Mouse (Mus musculus): Measurements from ENCODE around the gene Svs6. TPM values are rescaled to one million over a fixed set of nuclear protein-coding genes. Genes with fewer than 3 reads are reported as not detected.
"Not testable (repeated sequence)": the region's sequence is repeated elsewhere in the genome, so short reads cannot be mapped to it uniquely, and the experiment has no call there.

The Svs6 gene
- not detected in 2 replicates for polyA plus RNA-seq (2015; fragmentation: Nextera tagmentation; extraction: Ambion mirVana)

DNA sequence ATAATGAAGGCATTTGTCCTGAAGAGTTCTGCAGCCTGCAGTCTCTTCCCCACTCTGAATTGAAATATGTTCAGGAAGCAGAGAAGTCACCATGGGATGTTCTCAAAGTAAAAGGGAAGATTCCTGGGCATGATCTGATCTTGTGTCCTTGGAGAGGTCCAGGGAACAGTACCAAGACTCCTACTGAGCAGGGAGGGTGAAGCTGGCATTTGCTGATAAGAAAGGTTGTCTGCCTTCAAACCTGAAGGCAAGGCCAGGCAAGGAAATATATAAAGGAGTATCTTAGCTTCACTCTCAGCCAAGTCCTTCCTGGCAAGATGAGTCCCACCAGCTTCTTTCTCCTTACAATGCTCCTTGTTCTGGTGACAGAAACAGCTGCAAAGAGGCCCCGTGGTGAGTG lies at the start of gene Svs6:
TSS of gene Svs6 (plus strand) at position 301 of the 400 bp plus-strand sequence.
- ATAC-seq; H3K9ac ChIP-seq (replicated peaks; ENCODE audit: low read depth, low read length); H3K27me3 ChIP-seq (replicated peaks; ENCODE audit: control insufficient read depth, insufficient read depth, low read length); H3K4me3 ChIP-seq (replicated peaks; ENCODE audit: low read length); H3K4me2 ChIP-seq (ENCODE audit: low read length); H3K36me3 ChIP-seq (ENCODE audit: control insufficient read depth, insufficient read depth); H3K9me3 ChIP-seq (ENCODE audit: control insufficient read depth, low read length); H3K27ac ChIP-seq (ENCODE audit: low read length); H3K4me1 ChIP-seq (replicated peaks; ENCODE audit: control insufficient read depth, insufficient read depth, low read length): not testable (repeated sequence)
- WGBS = 79% methylated on average over 1 of the region's 1 CpGs

DNA sequence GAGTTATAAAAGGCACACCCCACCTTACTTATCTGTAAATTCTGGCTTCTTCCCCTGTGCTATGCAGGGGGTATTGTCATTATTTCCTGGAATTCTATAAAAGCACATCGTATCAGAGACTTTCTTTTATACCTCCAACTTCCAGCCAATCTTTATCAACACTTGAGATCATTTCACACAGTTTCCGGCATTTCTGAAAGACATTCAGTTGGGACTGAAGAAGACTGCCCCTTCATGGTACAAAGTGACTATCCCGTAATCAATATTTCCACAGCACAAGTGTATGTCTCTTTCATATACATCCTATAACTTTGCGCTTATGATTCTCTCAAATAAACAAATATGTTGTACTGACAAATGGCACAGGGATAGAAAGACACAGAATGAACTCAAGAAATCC lies 38.2 kb upstream of the Svs6 start, which contains the start of gene Svs4:
TSS of gene Svs4 (minus strand) at position 101 of the 400 bp plus-strand sequence.
- Histone ChIP-seq H3K27me3 (replicated peaks; ENCODE audit: control insufficient read depth, insufficient read depth, low read length) (no peaks in the 10 kb centered on the region), H3K9me3 (ENCODE audit: control insufficient read depth, low read length) (no peaks in the 10 kb centered on the region), H3K4me1 (replicated peaks; ENCODE audit: control insufficient read depth, insufficient read depth, low read length) (no peaks in the 10 kb centered on the region), H3K9ac (replicated peaks; ENCODE audit: low read depth, low read length) (no peak within 1 kb of the TSS), H3K36me3 (ENCODE audit: control insufficient read depth, insufficient read depth) (no peaks in the 10 kb centered on the region), H3K27ac (ENCODE audit: low read length) (no peak within 1 kb of the TSS), H3K4me2 (ENCODE audit: low read length) (no peak within 1 kb of the TSS), H3K4me3 (replicated peaks; ENCODE audit: low read length) (no peak within 1 kb of the TSS)
- no peak for ATAC-seq
- WGBS = 94% methylated on average over 4 of the region's 4 CpGs

DNA sequence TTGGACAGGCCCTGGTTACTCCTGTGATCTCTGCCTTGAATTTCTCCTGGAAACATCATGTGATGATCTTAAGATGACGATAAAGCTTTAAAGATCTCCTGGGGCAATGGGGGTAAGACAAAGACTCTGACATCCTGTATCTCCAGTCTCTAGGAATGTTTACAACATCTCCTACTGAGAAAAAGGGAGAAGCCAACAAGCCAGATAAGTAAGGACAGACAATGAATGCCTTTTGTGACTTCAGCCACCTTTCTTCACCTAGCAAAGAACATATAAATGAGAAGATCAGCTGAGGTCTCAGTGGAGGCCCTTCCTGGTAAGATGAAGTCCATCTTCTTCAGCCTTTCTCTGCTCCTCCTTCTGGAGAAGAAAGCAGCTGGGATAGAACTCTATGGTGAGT lies 27.6 kb upstream of the Svs6 start, which contains the start of gene Svs3a:
TSS of gene Svs3a (plus strand) at position 301 of the 400 bp plus-strand sequence.
- H3K27me3 ChIP-seq (replicated peaks; ENCODE audit: control insufficient read depth, insufficient read depth, low read length); H3K27ac ChIP-seq (ENCODE audit: low read length); H3K4me1 ChIP-seq (replicated peaks; ENCODE audit: control insufficient read depth, insufficient read depth, low read length); H3K4me3 ChIP-seq (replicated peaks; ENCODE audit: low read length); ATAC-seq; H3K4me2 ChIP-seq (ENCODE audit: low read length); H3K9ac ChIP-seq (replicated peaks; ENCODE audit: low read depth, low read length); H3K9me3 ChIP-seq (ENCODE audit: control insufficient read depth, low read length); H3K36me3 ChIP-seq (ENCODE audit: control insufficient read depth, insufficient read depth): not testable (repeated sequence)
- 80% methylated on average over 1 of the region's 1 CpGs for WGBS

DNA sequence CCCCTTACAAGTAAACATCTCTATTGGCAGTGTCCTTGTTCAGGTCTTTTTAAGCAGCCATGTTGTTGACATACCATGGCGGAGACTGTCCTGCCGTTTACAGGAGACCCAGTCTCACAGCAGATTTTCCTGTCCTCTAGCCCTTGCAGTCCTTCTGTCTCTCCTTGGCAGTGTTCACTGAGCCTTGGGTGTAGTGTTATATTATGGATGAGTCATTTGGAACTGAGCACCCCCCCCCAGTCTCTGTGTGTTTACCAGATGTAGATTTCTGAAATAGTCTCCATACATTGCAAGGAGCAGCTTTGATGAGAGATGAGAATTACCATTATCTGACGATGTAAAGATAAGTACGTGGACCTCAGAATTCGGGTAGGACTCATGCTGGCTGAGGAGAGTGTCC lies 4.0 kb upstream of the Svs6 start:
- no peaks in the 10 kb centered on the region for H3K4me1 ChIP-seq (replicated peaks; ENCODE audit: control insufficient read depth, insufficient read depth, low read length)
- ATAC-seq = no peak
- no peak overlapping the region for H3K27ac ChIP-seq (ENCODE audit: low read length)
- no peak overlapping the region for H3K4me2 ChIP-seq (ENCODE audit: low read length)
- no peak overlapping the region for H3K4me3 ChIP-seq (replicated peaks; ENCODE audit: low read length)
- WGBS = 86% methylated on average over 5 of the region's 5 CpGs
- H3K9me3 ChIP-seq (ENCODE audit: control insufficient read depth, low read length) = no peaks in the 10 kb centered on the region
- no peak overlapping the region for H3K9ac ChIP-seq (replicated peaks; ENCODE audit: low read depth, low read length)
- H3K27me3 ChIP-seq (replicated peaks; ENCODE audit: control insufficient read depth, insufficient read depth, low read length) = no peaks in the 10 kb centered on the region
- H3K36me3 ChIP-seq (ENCODE audit: control insufficient read depth, insufficient read depth) = no peaks in the 10 kb centered on the region

DNA sequence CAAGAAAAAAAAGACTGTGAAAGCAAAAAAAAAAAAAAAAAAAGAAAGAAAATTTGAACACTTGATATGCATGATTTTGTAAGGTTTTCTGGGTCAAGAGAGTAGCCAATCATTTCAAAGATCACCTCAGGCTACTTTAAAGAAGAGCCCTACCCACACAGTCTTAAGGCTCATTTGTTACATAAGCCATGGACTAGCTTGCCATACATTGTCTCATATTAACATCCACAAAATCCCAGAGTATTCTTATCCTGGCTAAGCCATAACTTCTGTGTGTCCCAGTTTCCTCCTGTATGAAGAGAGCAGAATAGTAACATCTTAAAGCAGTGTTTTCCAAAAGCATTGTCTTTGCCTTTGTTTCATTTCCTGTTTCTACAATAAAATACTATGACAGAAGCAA lies 1.1 kb upstream of the Svs6 start:
- H3K4me1 ChIP-seq (replicated peaks; ENCODE audit: control insufficient read depth, insufficient read depth, low read length); H3K4me2 ChIP-seq (ENCODE audit: low read length); H3K36me3 ChIP-seq (ENCODE audit: control insufficient read depth, insufficient read depth); H3K27me3 ChIP-seq (replicated peaks; ENCODE audit: control insufficient read depth, insufficient read depth, low read length); H3K27ac ChIP-seq (ENCODE audit: low read length); H3K4me3 ChIP-seq (replicated peaks; ENCODE audit: low read length); H3K9me3 ChIP-seq (ENCODE audit: control insufficient read depth, low read length); H3K9ac ChIP-seq (replicated peaks; ENCODE audit: low read depth, low read length); ATAC-seq: not testable (repeated sequence)

DNA sequence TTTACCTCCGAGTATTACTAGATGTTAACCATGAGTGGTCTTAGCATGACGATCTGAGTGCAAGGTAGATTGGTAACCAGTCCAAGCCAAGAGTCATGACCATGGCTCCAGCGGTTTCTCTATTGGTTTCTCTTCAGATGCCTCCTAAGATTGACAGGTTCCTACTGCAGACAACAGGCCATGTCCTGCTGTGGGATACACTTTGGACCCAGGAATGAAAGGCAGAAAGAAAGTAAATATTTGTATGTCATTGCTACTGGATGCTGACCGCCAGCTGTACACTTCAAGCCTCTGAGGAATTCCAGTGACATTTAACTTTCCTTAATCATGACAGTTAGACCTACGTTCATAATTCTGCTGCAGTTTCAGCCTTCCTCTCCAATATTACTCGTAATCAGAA lies 4.4 kb downstream of the Svs6 start:
- no peak overlapping the region for H3K27ac ChIP-seq (ENCODE audit: low read length)
- ATAC-seq = no peak
- no peaks in the 10 kb centered on the region for H3K36me3 ChIP-seq (ENCODE audit: control insufficient read depth, insufficient read depth)
- H3K9me3 ChIP-seq (ENCODE audit: control insufficient read depth, low read length) = no peaks in the 10 kb centered on the region
- no peak overlapping the region for H3K4me3 ChIP-seq (replicated peaks; ENCODE audit: low read length)
- no peak overlapping the region for H3K9ac ChIP-seq (replicated peaks; ENCODE audit: low read depth, low read length)
- H3K27me3 ChIP-seq (replicated peaks; ENCODE audit: control insufficient read depth, insufficient read depth, low read length) = no peaks in the 10 kb centered on the region
- 86% methylated on average over 6 of the region's 6 CpGs for WGBS
- no peaks in the 10 kb centered on the region for H3K4me1 ChIP-seq (replicated peaks; ENCODE audit: control insufficient read depth, insufficient read depth, low read length)
- no peak overlapping the region for H3K4me2 ChIP-seq (ENCODE audit: low read length)

DNA sequence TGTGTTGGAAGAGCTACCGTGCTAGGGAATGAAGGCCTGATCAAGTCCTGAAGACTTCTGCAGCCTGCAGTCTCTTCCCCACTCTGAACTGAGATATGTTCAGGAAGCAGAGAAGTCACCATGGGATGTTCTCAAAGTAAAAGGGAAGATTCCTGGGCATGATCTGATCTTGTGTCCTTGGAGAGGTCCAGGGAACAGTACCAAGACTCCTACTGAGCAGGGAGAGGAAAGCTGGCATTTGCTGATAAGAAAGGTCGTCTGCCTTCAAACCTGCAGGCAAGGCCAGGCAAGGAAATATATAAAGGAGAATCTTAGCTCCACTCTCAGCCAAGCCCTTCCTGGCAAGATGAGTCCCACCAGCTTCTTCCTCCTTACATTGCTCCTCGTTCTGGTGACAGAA lies 15.9 kb downstream of the Svs6 start, which contains the start of gene Svs5:
TSS of gene Svs5 (plus strand) at position 301 of the 400 bp plus-strand sequence.
- WGBS = 81% methylated on average over 3 of the region's 3 CpGs
- H3K4me1 ChIP-seq (replicated peaks; ENCODE audit: control insufficient read depth, insufficient read depth, low read length); H3K9ac ChIP-seq (replicated peaks; ENCODE audit: low read depth, low read length); H3K27me3 ChIP-seq (replicated peaks; ENCODE audit: control insufficient read depth, insufficient read depth, low read length); H3K4me2 ChIP-seq (ENCODE audit: low read length); H3K4me3 ChIP-seq (replicated peaks; ENCODE audit: low read length); H3K9me3 ChIP-seq (ENCODE audit: control insufficient read depth, low read length); H3K27ac ChIP-seq (ENCODE audit: low read length); ATAC-seq; H3K36me3 ChIP-seq (ENCODE audit: control insufficient read depth, insufficient read depth): not testable (repeated sequence)

DNA sequence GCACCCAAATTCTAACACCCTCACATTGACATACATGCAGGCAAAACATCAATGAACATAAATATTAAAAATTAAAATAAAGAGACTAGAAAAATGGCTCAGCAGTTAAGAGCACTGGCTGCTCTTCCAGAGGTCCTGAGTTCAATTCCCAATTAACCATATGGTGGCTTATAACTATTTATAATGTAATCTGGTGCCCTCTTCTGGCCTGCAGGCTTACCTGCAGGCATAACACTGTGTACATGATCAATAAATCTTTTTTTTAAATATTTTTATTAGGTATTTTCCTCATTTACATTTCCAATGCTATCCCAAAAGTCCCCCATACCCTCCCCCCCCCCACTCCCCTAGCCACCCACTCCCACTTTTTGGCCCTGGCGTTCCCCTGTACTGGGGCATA lies 27.2 kb downstream of the Svs6 start:
- H3K36me3 ChIP-seq (ENCODE audit: control insufficient read depth, insufficient read depth); H3K9me3 ChIP-seq (ENCODE audit: control insufficient read depth, low read length); H3K27ac ChIP-seq (ENCODE audit: low read length); ATAC-seq; H3K27me3 ChIP-seq (replicated peaks; ENCODE audit: control insufficient read depth, insufficient read depth, low read length); H3K4me3 ChIP-seq (replicated peaks; ENCODE audit: low read length); H3K4me1 ChIP-seq (replicated peaks; ENCODE audit: control insufficient read depth, insufficient read depth, low read length); H3K4me2 ChIP-seq (ENCODE audit: low read length); H3K9ac ChIP-seq (replicated peaks; ENCODE audit: low read depth, low read length): not testable (repeated sequence)
- WGBS = 78% methylated on average over 1 of the region's 1 CpGs

DNA sequence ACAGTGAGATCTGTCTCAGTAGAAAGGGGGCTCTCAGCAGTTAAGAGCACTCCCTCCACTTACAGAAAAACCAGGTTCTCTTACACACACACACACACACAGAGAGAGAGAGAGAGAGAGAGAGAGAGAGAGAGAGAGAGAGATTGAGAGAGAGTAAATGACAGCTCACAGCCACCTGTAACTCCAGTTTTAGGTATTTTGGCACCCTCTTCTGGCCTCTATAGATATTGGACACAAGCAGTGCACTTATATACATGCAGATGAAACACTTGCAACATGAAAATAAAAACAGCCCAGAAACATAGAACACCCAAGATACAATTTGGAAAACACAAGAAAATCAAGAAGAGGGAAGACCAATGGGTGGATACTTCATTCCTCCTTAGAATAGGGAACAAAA lies 31.1 kb downstream of the Svs6 start:
- not testable (repeated sequence) for H3K4me3 ChIP-seq (replicated peaks; ENCODE audit: low read length); H3K27ac ChIP-seq (ENCODE audit: low read length); H3K27me3 ChIP-seq (replicated peaks; ENCODE audit: control insufficient read depth, insufficient read depth, low read length); ATAC-seq; H3K36me3 ChIP-seq (ENCODE audit: control insufficient read depth, insufficient read depth); H3K4me1 ChIP-seq (replicated peaks; ENCODE audit: control insufficient read depth, insufficient read depth, low read length); H3K4me2 ChIP-seq (ENCODE audit: low read length); H3K9ac ChIP-seq (replicated peaks; ENCODE audit: low read depth, low read length); H3K9me3 ChIP-seq (ENCODE audit: control insufficient read depth, low read length)

DNA sequence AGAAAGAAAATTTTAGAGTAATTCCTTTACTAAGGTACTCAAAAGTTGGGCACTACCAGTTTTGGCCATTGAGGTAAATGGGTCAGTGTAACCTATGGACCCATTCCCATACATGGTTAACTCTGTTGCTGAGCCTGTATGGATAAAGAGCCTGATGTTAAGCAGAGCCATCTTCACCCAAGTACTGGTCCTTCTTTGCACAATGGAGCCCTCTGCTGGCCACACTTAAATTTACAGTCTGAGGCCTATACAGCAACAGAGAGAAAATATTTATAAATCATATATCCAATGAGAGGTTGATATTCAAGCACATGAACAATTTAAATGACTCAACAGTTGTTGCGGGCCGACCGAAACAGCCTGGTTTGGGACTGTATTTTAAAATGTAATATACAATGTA lies 32.4 kb downstream of the Svs6 start:
- Histone ChIP-seq H3K9me3 (ENCODE audit: control insufficient read depth, low read length) (0 out of 2 replicates have a peak, but pooled peaks cover 2% of the 10 kb centered on the region), H3K36me3 (ENCODE audit: control insufficient read depth, insufficient read depth) (no peaks in the 10 kb centered on the region), H3K4me2 (ENCODE audit: low read length) (no peak overlapping the region), H3K9ac (replicated peaks; ENCODE audit: low read depth, low read length) (no peak overlapping the region), H3K4me3 (replicated peaks; ENCODE audit: low read length) (no peak overlapping the region), H3K27ac (ENCODE audit: low read length) (no peak overlapping the region), H3K4me1 (replicated peaks; ENCODE audit: control insufficient read depth, insufficient read depth, low read length) (no peaks in the 10 kb centered on the region), H3K27me3 (replicated peaks; ENCODE audit: control insufficient read depth, insufficient read depth, low read length) (no peaks in the 10 kb centered on the region)
- 96% methylated on average over 3 of the region's 3 CpGs for WGBS
- ATAC-seq = no peak
